Mouse (Mus musculus): ENCODE measurements around the gene Sit1. TPM values are rescaled to one million over a fixed set of nuclear protein-coding genes. Genes with fewer than 3 reads are reported as not detected.

Sit1 gene
- polyA plus RNA-seq, 1 experiment, result 17.1 TPM

GRCm38 (mm10) chr4:43476604-43477003 is 6.9 kb downstream of the Sit1 start:
- WGBS, result 55% methylated on average over 6 of the region's 6 CpGs
- H3K27ac ChIP-seq (ENCODE audit: insufficient read depth, low read length), result peak overlapping the region; percentile 44; the same call in 1 of the 2 replicates

GRCm38 (mm10) chr4:43473636-43474035 is 9.9 kb downstream of the Sit1 start:
- no peaks in the 10 kb centered on the region for H3K27me3 ChIP-seq (ENCODE audit: control insufficient read depth, insufficient read depth, low read length)
- H3K36me3 ChIP-seq (ENCODE audit: control insufficient read depth, insufficient read depth, low read length), result no peaks in the 10 kb centered on the region
- no peak for DNase-seq (ENCODE audit: low read depth in 1 of 2, low spot score in 2 of 2)
- H3K4me3 ChIP-seq (ENCODE audit: extremely low read depth, insufficient read depth, insufficient read length), result no peak overlapping the region
- peaks cover 30% of the 10 kb centered on the region; the same call in 1 of the 2 replicates for H3K4me1 ChIP-seq (ENCODE audit: control insufficient read depth, insufficient read depth, insufficient read length)
- 4% methylated on average over 1 of the region's 1 CpGs for WGBS
- TF ChIP-seq POLR2A (IDR thresholded peaks at IDR 0.05; ENCODE audit: low read depth, low read length) (no peak), CTCF (IDR thresholded peaks at IDR 0.05; ENCODE audit: extremely low read depth, insufficient read depth, insufficient read length, insufficient replicate concordance) (no peak)
- peak overlapping the region; percentile 78 for H3K27ac ChIP-seq (ENCODE audit: insufficient read depth, low read length)

More at GRCm38 (mm10) chr4:43476604-43477003, 6.9 kb downstream of the Sit1 start:
- H3K36me3 ChIP-seq (ENCODE audit: control insufficient read depth, insufficient read depth, low read length), result no peaks in the 10 kb centered on the region
- peak in 1 of 2 experiments; percentile 62 for DNase-seq (ENCODE audit: low read depth in 1 of 2, low spot score in 2 of 2)
- H3K4me3 ChIP-seq (ENCODE audit: extremely low read depth, insufficient read depth, insufficient read length), result no peak overlapping the region
- H3K27me3 ChIP-seq (ENCODE audit: control insufficient read depth, insufficient read depth, low read length), result no peaks in the 10 kb centered on the region
- H3K4me1 ChIP-seq (ENCODE audit: control insufficient read depth, insufficient read depth, insufficient read length), result peaks cover 37% of the 10 kb centered on the region; the same call in 1 of the 2 replicates
- TF ChIP-seq POLR2A (IDR thresholded peaks at IDR 0.05; ENCODE audit: low read depth, low read length) (no peak), CTCF (IDR thresholded peaks at IDR 0.05; ENCODE audit: extremely low read depth, insufficient read depth, insufficient read length, insufficient replicate concordance) (peak; percentile 28; the same call in 1 of the 2 replicates)

GRCm38 (mm10) chr4:43470301-43470700 is 13.2 kb downstream of the Sit1 start:
- no peak overlapping the region for H3K4me3 ChIP-seq (ENCODE audit: extremely low read depth, insufficient read depth, insufficient read length)
- DNase-seq (ENCODE audit: low read depth in 1 of 2, low spot score in 2 of 2), result no peak
- H3K36me3 ChIP-seq (ENCODE audit: control insufficient read depth, insufficient read depth, low read length), result no peaks in the 10 kb centered on the region
- 0 out of 2 replicates have a peak overlapping the region, but pooled peaks have one; percentile 8 for H3K27ac ChIP-seq (ENCODE audit: insufficient read depth, low read length)
- TF ChIP-seq CTCF (IDR thresholded peaks at IDR 0.05; ENCODE audit: extremely low read depth, insufficient read depth, insufficient read length, insufficient replicate concordance), result no peak
- TF ChIP-seq POLR2A (IDR thresholded peaks at IDR 0.05; ENCODE audit: low read depth, low read length), result no peak
- peaks cover 31% of the 10 kb centered on the region; the same call in 1 of the 2 replicates for H3K4me1 ChIP-seq (ENCODE audit: control insufficient read depth, insufficient read depth, insufficient read length)
- no peaks in the 10 kb centered on the region for H3K27me3 ChIP-seq (ENCODE audit: control insufficient read depth, insufficient read depth, low read length)
- 82% methylated on average over 10 of the region's 10 CpGs for WGBS

GRCm38 (mm10) chr4:43466872-43467271 is 16.7 kb downstream of the Sit1 start:
- Histone ChIP-seq H3K36me3 (ENCODE audit: control insufficient read depth, insufficient read depth, low read length) (no peaks in the 10 kb centered on the region), H3K27me3 (ENCODE audit: control insufficient read depth, insufficient read depth, low read length) (no peaks in the 10 kb centered on the region), H3K4me1 (ENCODE audit: control insufficient read depth, insufficient read depth, insufficient read length) (peaks cover 15% of the 10 kb centered on the region; the same call in 1 of the 2 replicates), H3K27ac (ENCODE audit: insufficient read depth, low read length) (0 out of 2 replicates have a peak overlapping the region, but pooled peaks have one; percentile 62), H3K4me3 (ENCODE audit: extremely low read depth, insufficient read depth, insufficient read length) (no peak overlapping the region)
- TF ChIP-seq CTCF (IDR thresholded peaks at IDR 0.05; ENCODE audit: extremely low read depth, insufficient read depth, insufficient read length, insufficient replicate concordance) (no peak), POLR2A (IDR thresholded peaks at IDR 0.05; ENCODE audit: low read depth, low read length) (no peak)
- no peak for DNase-seq (ENCODE audit: low read depth in 1 of 2, low spot score in 2 of 2)
- 66% methylated on average over 7 of the region's 7 CpGs for WGBS

- Histone ChIP-seq H3K27me3 (ENCODE audit: control insufficient read depth, insufficient read depth, low read length) (no peaks in the 10 kb centered on the region), H3K36me3 (ENCODE audit: control insufficient read depth, insufficient read depth, low read length) (no peaks in the 10 kb centered on the region), H3K4me3 (ENCODE audit: extremely low read depth, insufficient read depth, insufficient read length) (no peak overlapping the region), H3K27ac (ENCODE audit: insufficient read depth, low read length) (peak overlapping the region; percentile 80), H3K4me1 (ENCODE audit: control insufficient read depth, insufficient read depth, insufficient read length) (peaks cover 15% of the 10 kb centered on the region; the same call in 1 of the 2 replicates)
- DNase-seq (ENCODE audit: low read depth in 1 of 2, low spot score in 2 of 2), result no peak
- TF ChIP-seq POLR2A (IDR thresholded peaks at IDR 0.05; ENCODE audit: low read depth, low read length) (no peak), CTCF (IDR thresholded peaks at IDR 0.05; ENCODE audit: extremely low read depth, insufficient read depth, insufficient read length, insufficient replicate concordance) (no peak)
- WGBS, result 31% methylated on average over 6 of the region's 6 CpGs
These were observed 17.6 kb downstream of the Sit1 start for GRCm38 (mm10) chr4:43465935-43466334.

- Histone ChIP-seq H3K4me3 (ENCODE audit: extremely low read depth, insufficient read depth, insufficient read length) (no peak overlapping the region), H3K27me3 (ENCODE audit: control insufficient read depth, insufficient read depth, low read length) (no peaks in the 10 kb centered on the region), H3K4me1 (ENCODE audit: control insufficient read depth, insufficient read depth, insufficient read length) (peaks cover 16% of the 10 kb centered on the region; the same call in 1 of the 2 replicates), H3K27ac (ENCODE audit: insufficient read depth, low read length) (no peak overlapping the region), H3K36me3 (ENCODE audit: control insufficient read depth, insufficient read depth, low read length) (no peaks in the 10 kb centered on the region)
- TF ChIP-seq CTCF (IDR thresholded peaks at IDR 0.05; ENCODE audit: extremely low read depth, insufficient read depth, insufficient read length, insufficient replicate concordance), result no peak
- TF ChIP-seq POLR2A (IDR thresholded peaks at IDR 0.05; ENCODE audit: low read depth, low read length), result no peak
- 86% methylated on average over 5 of the region's 5 CpGs for WGBS
- no peak for DNase-seq (ENCODE audit: low read depth in 1 of 2, low spot score in 2 of 2)
These were observed 20.4 kb downstream of the Sit1 start for GRCm38 (mm10) chr4:43463102-43463501.

- Histone ChIP-seq H3K4me1 (ENCODE audit: control insufficient read depth, insufficient read depth, insufficient read length) (peaks cover 33% of the 10 kb centered on the region; the same call in 1 of the 2 replicates), H3K4me3 (ENCODE audit: extremely low read depth, insufficient read depth, insufficient read length) (no peak overlapping the region), H3K27me3 (ENCODE audit: control insufficient read depth, insufficient read depth, low read length) (no peaks in the 10 kb centered on the region), H3K27ac (ENCODE audit: insufficient read depth, low read length) (peak overlapping the region; percentile 91), H3K36me3 (ENCODE audit: control insufficient read depth, insufficient read depth, low read length) (0 out of 2 replicates have a peak, but pooled peaks cover 2% of the 10 kb centered on the region)
- 5% methylated on average over 8 of the region's 8 CpGs for WGBS
- TF ChIP-seq POLR2A (IDR thresholded peaks at IDR 0.05; ENCODE audit: low read depth, low read length) (no peak), CTCF (IDR thresholded peaks at IDR 0.05; ENCODE audit: extremely low read depth, insufficient read depth, insufficient read length, insufficient replicate concordance) (no peak)
- DNase-seq (ENCODE audit: low read depth in 1 of 2, low spot score in 2 of 2), result peak in 1 of 2 experiments; percentile 79
These were observed 26.4 kb downstream of the Sit1 start for GRCm38 (mm10) chr4:43457124-43457523.

Data from spleen, adult 2 months (tissue).